Mouse (Mus musculus): ENCODE measurements at regions not wholly inside any gene's neighbourhood (a gene's known extent, or its start where the extent isn't known, plus 50 kb on each side); places are given as distances from the start of the nearest gene placed in this dataset.
A peak's percentile ranks its signal among the peaks of the same experiment; 100 is the strongest.

DNA sequence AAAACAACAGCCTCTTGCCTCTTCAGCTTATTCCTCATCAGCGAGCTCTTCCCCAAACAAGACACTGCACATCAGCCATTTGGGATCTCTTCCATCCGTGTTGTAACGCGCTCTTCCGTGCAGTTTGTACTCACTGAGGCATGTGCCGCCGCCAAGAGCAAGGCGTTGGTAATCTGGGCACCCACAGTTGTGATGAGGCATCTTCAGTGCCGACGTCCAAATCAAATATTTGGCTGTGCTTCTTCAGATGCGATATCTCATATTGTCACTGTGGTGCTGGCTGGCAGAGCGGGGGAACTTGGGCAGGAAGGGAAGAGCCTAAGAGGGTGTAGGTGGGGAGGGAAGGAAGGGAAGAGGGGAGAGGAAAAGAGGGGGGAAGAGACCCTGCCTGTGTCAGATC is 439.2 kb downstream of the Tmem182 start:
- DNase-seq (ENCODE audit: low spot score in 2 of 2): peak; percentile 41 to 51

DNA sequence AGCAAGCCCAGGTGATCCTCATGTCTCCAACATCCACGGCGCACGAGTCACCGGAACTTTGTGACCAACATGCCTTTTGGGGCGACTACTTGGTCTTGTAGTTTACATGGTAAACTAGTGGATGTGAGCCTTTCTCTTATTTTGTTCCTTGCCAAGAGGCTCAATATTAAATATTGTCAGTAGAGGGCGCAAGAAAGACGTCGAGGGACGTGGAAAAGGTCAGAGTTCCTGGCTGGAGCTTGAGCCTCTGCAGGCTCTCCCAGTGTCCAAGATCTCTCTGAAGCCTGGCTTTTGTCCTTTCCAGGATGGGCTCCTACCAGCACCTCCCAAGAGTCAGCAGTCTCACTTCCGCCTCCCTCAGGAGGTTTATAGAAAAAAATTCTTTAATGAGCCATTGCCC is 458.8 kb downstream of the Tmem182 start:
- no peak for DNase-seq (ENCODE audit: low spot score in 2 of 2)

DNA sequence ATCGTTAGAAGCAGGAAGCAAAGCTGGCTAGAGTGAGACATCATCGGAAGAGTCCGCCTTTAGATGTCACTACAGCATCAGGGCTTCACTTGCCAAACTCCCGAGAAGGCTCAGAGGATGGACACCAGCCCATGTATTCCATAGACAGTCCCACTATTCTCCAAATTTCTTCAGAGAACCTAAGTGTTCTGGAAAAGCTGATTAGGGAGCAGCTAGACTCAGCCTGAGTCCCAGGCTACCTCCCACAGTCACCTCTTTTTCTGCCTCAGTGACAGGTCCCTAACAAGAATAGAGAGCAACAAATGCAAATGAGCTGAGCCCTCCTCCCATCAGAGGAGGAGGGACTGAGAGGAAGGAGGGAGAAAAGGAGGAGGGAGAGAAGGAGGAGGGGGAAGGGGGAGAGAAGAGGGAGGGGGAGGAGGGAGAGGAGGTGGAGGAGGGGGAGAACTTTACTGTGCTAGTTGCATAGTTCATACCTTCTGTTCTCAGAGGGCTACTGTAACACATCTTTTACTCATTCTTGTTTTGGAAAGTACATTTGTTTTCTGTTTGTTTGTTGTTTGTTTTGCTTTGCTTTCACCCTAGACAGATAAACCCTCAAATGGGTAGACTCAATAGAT is 465.8 kb downstream of the Tmem182 start:
- peak; percentile 47 to 58 for DNase-seq (ENCODE audit: low spot score in 2 of 2)

DNA sequence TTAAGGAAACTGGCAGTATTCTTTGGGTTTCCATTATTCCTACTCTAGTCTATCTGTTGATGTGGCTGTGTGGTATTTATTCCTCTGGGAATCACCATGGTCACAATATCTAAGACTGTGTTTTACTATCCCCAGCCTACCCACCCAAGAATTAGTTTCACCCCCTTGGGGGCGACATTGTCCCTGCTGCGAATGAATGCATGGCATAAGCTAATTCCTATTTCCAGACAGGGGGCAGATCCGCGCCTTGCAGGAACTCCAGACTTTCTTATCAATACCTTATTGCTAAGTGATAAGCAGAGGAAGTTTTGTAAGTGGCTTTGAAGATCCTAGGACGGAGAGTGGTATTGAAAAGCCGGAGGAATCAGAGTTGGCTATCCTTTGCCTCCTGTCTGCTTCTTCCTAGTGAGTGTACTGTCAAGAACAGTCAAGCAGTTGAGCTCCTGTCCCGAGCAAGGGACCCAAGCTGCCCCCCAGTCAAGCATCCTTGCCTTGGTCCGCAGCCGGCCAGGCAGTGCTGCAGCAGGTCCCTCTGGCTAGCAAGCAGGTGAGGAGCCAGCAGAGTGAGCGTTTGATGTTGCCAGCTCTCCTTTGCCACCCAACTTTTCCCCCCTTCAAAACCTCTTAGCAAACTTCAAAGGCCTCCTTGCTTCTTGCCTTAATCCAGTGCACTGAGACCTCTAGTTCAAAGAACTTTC is 469.3 kb downstream of the Tmem182 start:
- peak; percentile 62 to 76 for DNase-seq (ENCODE audit: low spot score in 2 of 2)

DNA sequence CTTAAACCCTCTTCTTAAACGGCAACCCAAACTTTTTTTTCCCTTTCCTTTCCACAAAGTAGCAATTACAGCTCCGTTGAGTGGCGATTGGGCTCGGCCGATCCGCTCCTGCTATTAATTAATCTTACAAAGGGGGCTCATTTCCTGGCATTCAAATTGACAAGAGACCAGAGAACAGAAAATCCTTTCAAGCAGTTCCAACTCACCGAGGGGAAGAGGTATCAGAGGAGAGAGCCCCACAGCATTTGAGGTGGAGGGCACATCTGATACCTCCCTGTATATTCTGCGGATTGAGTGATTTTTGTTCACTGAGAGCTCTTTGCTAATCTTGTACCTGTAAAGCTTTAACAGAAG is 469.8 kb downstream of the Tmem182 start:
- no peak for DNase-seq (ENCODE audit: low spot score in 2 of 2)

DNA sequence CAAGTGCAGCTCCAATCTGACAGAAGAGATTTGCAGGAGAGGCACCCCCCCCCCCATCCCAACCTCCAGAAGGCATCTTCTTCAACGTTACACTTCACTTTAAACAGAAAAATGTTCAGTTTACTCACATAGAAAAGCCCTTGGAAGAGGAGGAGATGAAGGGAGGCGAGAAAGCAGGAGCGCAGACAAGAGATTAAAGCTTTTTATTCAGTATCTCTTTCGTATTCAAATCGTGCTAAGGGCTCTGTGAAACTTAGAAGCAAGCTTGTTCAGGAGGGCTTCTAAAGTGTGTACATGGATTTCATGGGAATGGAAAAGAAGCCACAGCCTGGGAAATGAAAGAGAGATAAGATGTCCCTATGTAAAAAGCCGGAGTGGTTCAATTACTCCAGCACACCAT is 470.2 kb downstream of the Tmem182 start:
- no peak for DNase-seq (ENCODE audit: low spot score in 2 of 2)

DNA sequence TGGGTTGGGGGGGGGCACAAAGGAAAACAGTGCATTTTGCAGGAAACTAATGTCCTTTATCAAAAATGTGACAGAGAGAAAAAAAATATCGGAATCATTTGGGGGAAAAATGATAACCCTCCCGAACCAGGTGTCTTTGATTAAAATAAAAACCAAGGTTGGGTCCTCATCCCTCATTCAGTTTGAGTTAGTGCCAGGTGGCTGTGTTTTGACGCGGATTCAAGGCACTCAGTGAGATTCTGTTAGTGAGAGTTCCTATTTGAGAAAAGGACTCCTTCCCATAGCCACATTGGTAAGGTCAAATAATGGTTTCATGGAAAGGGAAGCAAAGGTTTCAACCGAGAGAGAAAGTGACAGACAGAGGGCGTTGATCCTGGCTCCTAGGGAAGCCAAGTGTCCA is 470.9 kb downstream of the Tmem182 start:
- DNase-seq (ENCODE audit: low spot score in 2 of 2): no peak

DNA sequence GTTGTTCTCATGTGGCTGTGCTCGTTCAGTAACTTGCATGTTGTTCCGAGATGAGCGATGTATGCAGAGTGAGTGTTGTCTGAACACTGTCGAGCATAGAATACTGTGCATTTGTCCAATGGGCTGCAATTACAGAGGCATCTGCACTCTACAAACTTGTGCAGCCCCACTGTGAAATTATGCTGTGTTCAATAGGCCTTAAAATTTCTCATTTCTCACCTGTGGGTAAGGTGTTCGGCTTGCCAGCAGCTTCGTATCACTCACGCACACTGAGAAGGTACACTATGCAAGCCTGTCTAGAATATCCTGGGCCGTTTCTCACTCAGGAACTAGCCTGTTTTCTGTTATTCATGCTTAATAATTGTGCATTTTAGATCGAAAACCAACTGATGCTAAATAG is 479.8 kb downstream of the Tmem182 start:
- DNase-seq (ENCODE audit: low spot score in 2 of 2): no peak

DNA sequence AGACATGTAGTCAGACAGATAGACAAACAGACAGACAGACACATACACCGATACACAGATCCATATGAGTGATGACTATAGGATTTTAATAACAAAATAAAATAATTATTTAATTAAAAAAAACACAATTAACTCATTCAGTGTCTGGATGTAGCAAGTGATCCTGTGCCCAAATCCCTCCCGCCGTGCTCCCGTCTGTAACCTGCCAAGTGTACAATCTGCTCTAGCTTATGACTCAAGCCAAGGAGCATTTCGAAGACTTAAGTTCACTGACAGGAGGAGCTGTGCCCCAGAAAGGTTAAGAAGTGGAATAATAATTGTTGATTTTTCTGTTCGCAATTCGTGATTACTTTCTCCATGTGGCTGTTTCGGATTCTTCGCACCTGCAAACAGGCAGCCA is 480.8 kb downstream of the Tmem182 start:
- no peak for DNase-seq (ENCODE audit: low spot score in 2 of 2)

DNA sequence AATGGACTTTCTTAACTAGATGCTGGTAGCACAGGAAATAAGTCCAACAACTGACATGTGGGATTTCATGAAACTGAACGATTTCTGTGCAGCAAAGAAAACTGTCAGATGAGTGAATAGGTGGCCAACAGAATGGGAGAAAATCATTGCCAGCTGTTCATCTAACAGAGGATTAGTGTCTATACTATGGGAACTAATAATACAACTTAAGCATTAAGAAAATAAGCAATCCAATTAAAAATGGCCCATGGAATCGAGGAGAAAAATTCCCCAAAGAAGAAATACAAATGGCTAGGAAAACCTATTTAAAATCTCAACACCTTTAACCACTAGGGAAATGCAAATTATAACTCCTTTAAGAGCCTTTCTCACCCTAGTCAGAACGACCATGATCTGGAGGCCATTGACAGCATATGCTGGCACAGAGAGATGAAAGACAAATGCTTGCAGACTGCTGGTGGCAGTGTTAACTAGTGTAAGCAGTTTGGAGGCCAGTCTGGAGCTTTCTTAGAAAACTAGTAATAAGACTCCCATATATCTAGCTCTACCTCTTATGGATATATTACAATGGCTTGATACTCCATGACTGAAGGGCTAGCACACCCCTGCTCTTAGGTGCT is 521.6 kb downstream of the Tmem182 start:
- DNase-seq (ENCODE audit: low spot score in 2 of 2): no peak

DNA sequence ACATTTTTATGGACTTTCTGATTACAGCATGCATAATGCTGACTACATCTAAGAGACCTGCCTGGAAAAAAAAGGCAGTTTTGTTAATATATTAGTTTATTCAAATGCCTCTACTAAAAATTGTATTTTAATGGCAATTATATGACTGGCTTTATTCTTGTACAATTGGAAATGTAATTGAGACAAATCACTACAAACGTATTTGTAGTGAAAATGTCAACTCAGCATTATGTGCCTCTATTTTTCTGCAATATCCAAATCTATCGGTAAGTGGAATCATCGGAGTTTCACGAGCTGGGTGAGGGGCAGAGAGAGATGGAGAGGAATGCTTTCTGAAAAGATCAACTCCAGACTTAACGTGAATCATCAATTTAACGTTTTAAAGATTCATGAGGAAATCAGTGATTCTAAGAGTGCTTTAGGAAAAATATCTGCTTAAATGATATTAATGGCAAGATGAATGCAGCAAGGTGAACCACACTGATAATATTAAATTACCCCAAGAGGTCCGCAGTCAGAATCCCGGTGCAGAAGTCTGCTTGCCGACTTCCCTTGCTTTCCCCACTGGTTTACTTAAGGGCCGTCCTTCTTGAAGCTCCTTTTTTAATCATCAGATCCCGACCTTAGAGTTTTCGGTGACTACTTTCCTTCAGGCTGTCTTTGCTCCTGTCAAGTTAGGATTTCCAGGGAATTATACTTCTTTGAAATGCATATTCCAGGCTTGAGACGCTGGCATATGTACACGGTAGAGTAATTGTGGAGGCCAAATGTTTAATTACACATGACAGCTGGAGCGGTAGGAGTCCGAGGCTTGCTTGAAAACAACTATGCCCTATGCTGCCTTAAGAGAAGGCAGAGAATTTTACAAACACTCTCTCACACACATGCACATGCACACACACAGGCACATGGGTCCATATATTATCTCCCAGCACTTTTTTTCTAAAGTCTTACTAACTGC is 544.7 kb downstream of the Tmem182 start:
- no peak for DNase-seq (ENCODE audit: low spot score in 2 of 2)

DNA sequence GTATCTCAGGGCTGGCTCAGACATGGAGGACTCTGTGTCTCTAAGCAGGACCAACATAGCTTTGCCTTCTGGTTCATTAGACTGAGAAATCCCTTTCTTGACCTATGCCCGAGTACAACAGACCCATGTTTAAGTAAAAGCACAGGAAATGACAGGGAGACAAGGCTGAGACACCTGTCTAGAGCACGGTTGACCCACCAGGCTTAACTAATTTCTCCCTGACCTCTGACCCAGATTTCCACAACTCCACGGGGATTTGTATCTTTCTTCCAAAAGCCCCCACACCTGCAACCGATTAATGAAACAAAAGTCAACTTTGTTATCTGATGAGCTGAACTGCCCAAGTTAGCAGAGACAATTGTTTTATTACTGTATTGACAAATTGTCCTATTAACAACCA is 553.7 kb downstream of the Tmem182 start:
- DNase-seq (ENCODE audit: low spot score in 2 of 2): no peak

DNA sequence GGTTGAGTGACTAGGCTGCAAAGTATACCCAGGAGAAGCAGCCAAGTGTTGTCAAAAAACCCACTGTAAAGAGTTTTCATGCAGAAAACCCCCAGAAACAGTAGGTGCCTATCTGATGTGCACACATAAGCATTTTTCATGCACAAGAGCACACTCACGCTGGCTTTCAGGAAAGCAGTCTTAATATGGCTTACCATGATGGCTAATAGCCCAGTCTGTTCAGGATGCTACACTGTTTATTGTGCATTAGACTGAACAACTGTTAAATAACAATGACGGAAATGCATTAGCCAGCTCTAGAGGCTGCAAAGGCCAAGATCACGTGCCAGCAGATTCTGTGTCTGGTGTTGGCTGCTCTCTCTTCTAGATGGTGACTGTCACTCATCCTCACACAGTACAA is 556.1 kb downstream of the Tmem182 start:
- no peak for DNase-seq (ENCODE audit: low spot score in 2 of 2)

DNA sequence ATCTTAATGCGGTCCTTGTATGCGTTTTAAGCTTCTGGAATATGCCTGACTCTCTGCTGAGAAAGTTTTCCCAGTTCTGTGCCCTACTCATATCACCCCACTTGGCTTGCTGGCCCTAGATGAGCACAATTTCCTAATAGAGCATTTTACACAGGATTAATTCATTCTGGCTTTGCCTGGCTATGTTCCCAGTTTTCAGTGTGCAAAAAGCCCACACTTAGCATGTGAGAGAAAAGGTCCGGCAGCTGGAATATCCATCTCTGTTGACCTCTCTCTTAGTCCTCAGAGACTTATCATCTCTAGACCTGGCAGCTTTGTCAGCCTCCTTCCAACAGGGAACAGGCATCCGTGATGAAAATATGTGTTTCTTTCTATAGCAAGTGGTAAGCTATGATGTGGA is 574.6 kb downstream of the Tmem182 start:
- DNase-seq (ENCODE audit: low spot score in 2 of 2): peak; percentile 27 to 31

DNA sequence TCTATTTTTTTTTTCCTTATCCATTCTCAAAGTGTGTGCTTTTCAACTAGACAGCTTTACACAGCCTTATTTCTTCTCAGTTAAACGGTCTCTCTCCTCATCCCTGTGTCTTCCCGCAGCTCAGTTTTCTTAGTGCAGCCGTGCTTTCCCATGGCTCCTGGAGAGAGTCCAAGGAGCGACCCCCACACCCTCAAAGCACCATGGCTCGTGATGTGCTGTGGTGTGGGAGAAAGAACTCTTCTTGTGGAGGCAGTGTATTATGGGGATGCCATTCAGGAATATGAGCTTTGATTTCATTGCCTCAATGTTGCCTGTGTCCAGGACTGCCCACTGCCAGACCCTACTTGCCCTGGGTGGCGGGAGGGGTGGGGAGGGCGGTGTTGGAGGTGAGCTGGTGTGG is 576.1 kb downstream of the Tmem182 start:
- DNase-seq (ENCODE audit: low spot score in 2 of 2): no peak

DNA sequence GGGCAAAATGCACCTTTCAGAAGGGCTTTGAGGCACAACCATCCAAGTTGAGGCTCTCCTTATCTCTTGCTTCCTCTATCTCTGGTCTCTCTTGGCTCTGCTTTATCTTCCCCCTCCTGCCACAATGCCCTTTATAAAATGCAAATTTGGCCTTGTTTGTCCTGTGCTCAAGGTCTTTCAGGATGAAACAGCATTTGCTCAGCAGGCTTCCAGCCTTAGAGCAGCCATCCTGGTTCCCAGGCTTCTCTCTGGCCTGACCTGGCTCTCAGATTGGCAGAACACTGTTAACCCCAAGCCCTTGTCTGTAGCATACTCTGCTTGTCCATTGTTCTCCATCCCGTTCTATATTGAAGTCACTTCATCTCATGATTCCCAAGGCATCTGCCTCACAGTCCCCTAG is 579.3 kb downstream of the Tmem182 start:
- no peak for DNase-seq (ENCODE audit: low spot score in 2 of 2)

DNA sequence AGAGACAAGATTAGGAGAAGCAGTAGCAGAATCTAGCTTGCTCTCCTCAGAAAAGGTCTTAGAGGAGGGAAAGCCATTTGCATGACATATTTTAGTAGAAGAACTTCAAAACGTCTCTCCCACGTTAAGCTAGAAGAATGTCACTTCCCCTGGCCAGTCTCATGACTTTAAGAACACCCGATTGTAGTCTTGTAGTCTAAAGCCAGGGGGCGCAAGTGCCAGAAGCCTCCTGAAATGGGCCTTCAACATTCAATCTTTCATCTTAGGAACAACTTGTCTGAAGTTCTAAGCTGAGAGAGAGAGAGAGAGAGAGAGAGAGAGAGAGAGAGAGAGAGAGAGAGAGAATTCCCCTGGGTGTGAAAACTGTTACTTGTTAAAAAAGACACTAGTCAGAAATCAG is 581.0 kb downstream of the Tmem182 start:
- no peak for DNase-seq (ENCODE audit: low spot score in 2 of 2)

DNA sequence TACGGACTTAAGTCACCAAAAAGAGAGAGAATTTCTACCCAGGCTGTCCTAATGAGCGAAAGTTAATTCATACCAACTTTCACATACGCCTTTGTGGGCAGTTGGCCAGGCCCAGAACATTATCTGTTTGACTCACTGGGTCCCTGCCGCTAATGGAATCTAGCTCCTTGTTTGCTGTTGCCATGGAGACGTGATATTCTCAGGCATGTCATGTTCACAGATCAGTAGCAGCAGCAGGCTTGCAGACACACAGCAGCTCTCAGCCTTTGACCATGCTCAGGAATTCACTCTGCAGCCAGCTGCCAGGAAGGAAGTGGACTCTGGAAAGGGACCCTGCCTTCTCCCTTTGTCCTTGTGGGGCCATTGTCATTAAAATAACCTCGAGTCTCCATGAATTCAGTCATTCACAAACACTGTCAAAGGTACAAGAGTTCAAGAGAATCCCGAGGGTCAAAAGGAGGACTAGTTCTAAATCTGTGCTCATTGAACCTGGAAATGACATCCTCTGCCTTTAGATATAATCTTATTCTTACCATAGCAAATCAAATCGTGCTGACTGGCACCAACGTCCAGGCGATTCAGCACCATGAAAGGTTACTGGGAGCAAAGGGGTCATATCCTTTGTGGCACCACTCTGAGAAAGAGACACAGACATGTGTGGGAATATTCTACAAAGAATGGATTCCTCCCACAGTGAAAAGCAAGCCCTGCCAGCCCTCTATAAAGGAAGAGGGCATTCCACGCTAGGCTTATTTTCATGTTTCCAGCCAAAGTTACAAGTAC is 584.9 kb downstream of the Tmem182 start:
- peak; percentile 82 to 89 for DNase-seq (ENCODE audit: low spot score in 2 of 2)

DNA sequence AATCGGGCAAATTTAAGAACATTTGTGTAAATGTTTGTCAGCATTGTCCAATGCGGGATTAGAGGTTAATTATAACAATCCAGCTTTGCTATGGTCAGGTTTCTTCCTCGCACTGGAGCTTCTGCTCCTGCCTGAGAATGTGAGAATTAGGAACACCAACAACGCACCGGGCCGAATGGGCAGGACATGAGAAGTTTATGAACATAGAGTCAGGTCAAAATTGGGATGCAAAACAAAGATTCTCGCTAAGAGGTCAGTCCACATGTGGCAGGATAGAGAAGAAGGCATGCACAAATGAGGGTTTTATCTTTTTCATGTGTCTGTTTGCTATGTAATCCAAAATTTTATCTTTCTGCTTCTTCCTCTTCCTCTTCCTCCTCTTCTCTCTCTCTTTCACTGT is 585.7 kb downstream of the Tmem182 start:
- no peak for DNase-seq (ENCODE audit: low spot score in 2 of 2)

DNA sequence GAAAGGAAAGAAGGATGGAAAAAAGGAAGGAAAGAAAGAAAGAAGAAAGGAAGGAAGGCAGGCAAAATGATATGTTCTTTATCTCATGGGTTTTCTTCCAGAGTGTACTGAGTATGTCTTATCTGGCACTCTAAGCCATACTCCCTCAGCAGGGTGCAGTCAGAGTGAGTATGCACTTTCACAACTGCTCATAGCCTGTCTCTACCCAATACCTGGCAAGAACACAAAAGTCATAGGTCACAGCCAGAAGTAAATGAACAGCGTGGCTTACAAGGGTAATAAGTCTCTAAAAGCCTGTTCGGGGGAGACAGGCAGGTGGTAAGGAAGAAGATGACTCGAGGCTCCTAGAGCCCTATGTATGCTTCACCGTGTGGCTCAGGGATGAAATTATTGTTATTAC is 587.9 kb downstream of the Tmem182 start:
- DNase-seq (ENCODE audit: low spot score in 2 of 2): no peak

DNA sequence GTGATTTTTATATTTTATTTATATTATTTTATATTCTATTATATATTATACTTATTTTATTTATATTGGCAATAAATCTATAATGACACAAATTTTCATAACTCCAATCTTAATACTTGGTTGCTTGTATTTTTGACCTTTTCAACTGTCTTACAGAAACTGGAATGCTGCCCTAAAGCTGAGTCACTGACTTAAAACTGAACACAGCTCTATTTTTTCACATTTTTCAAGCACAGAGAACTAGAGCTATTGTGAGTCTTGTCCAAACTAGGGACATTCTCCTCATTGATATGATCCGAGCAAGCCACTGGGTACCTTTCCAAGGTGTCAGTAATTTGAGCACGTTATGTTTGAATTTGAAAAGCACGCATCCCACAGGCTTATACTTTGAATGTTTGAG is 589.7 kb downstream of the Tmem182 start:
- DNase-seq (ENCODE audit: low spot score in 2 of 2): no peak

DNA sequence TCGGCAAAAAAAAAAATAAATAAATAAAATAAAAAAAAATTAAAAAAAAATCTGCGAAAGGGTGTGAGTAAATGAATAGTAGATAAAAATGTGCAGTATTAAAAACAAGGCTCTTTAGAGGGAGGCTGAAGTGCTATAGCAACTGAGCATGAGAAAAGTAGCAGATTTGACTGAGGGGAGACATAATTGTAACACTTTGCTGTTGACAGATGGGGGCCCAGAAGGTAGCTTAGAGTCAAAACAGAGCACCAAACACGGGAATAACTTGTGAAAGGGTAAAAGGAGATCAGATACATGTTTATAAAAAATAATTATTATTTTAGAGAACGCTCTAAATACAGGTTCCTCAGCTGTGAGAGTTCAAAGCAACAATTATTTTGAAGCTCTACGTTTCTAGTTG is 605.1 kb downstream of the Tmem182 start:
- no peak for DNase-seq (ENCODE audit: low spot score in 2 of 2)
